Mouse (Mus musculus): ENCODE measurements around the gene Abhd2. TPM values are rescaled to one million over a fixed set of nuclear protein-coding genes. Genes with fewer than 3 reads are reported as not detected.

Gene Abhd2
- polyA plus RNA-seq, 1 experiment from 2014 or later = 24.9 TPM

- Histone ChIP-seq H3K9ac (ENCODE audit: low read length) (no peak overlapping the region), H3K27me3 (ENCODE audit: control insufficient read depth, insufficient read depth, low read depth, low read length) (no peaks in the 10 kb centered on the region), H3K4me3 (ENCODE audit: low read length) (no peak overlapping the region), H3K4me2 (ENCODE audit: low read depth, low read length) (no peak overlapping the region), H3K9me3 (ENCODE audit: control insufficient read depth, low read length) (no peaks in the 10 kb centered on the region), H3K27ac (ENCODE audit: low read length) (no peak overlapping the region), H3K36me3 (ENCODE audit: control insufficient read depth, insufficient read depth, low read length) (no peaks in the 10 kb centered on the region; the same call in 1 of the 2 replicates), H3K4me1 (replicated peaks; ENCODE audit: control insufficient read depth, insufficient read depth, low read length) (no peaks in the 10 kb centered on the region)
- WGBS = 81% methylated on average over 3 of the region's 3 CpGs
- no peak for ATAC-seq (ENCODE audit: low read depth)
Observed at GRCm38 (mm10) chr7:79400296-79400695, 127.3 kb downstream of the Abhd2 start.

GRCm38 (mm10) chr7:79414449-79415375, 141.7 kb downstream of the Abhd2 start:
- no peak overlapping the region for H3K9ac ChIP-seq (ENCODE audit: low read length)
- no peak overlapping the region for H3K4me2 ChIP-seq (ENCODE audit: low read depth, low read length)
- H3K4me1 ChIP-seq (replicated peaks; ENCODE audit: control insufficient read depth, insufficient read depth, low read length) = no peaks in the 10 kb centered on the region
- no peak overlapping the region for H3K4me3 ChIP-seq (ENCODE audit: low read length)
- no peak for ATAC-seq (ENCODE audit: low read depth)
- no peaks in the 10 kb centered on the region for H3K9me3 ChIP-seq (ENCODE audit: control insufficient read depth, low read length)
- H3K27ac ChIP-seq (ENCODE audit: low read length) = no peak overlapping the region
- H3K27me3 ChIP-seq (ENCODE audit: control insufficient read depth, insufficient read depth, low read depth, low read length) = no peaks in the 10 kb centered on the region
- 79% methylated on average over 18 of the region's 18 CpGs for WGBS
- peaks cover 4% of the 10 kb centered on the region; the same call in 1 of the 2 replicates for H3K36me3 ChIP-seq (ENCODE audit: control insufficient read depth, insufficient read depth, low read length)

Other genes starting within 250 kb of the Abhd2 start
- 1.2 and 1.5 TPM in 2 replicates for gene Acan, start 219.7 kb upstream of the Abhd2 start, polyA plus RNA-seq (2015; fragmentation: Nextera tagmentation; extraction: Ambion mirVana)
- gene Hapln3, start 142.2 kb upstream of the Abhd2 start, polyA plus RNA-seq (2015; fragmentation: Nextera tagmentation; extraction: Ambion mirVana) = 1.2 and 1.4 TPM in 2 replicates
- gene Mfge8, start 124.1 kb upstream of the Abhd2 start, polyA plus RNA-seq (2015; fragmentation: Nextera tagmentation; extraction: Ambion mirVana) = 393 and 397 TPM in 2 replicates
- 0.40 and 0.49 TPM in 2 replicates for gene Rlbp1, start 113.8 kb downstream of the Abhd2 start, polyA plus RNA-seq (2015; fragmentation: Nextera tagmentation; extraction: Ambion mirVana)
- gene Fanci, start 118.7 kb downstream of the Abhd2 start, polyA plus RNA-seq (2015; fragmentation: Nextera tagmentation; extraction: Ambion mirVana) = 12.8 and 13.7 TPM in 2 replicates
- 41.7 and 46.2 TPM in 2 replicates for gene Polg, start 193.2 kb downstream of the Abhd2 start, polyA plus RNA-seq (2015; fragmentation: Nextera tagmentation; extraction: Ambion mirVana)